Mouse (Mus musculus) heart, embryonic 16.5 days (tissue): Measurements from ENCODE around the gene Cpn1. TPM values are rescaled to one million over a fixed set of nuclear protein-coding genes. Genes with fewer than 3 reads are reported as not detected.

Experiments
- ATAC-seq: fragments of 200-750 bp; cut with Nextera tagmentation; replicated peaks from 2 replicates; pipeline ENCODE4 v1.8.0; 2017; ENCODE audit warnings: moderate number of reproducible peaks; ENCODE audit not compliant: insufficient read depth, low FRiP score; ENCODE audit errors: extremely low read depth
- H3K27ac ChIP-seq: fragments of 300-500 bp; sonication (generic); 2 replicates; pipeline ENCODE4 v1.5.1; 2014; ENCODE audit warnings: mild to moderate bottlenecking, low read length, control low read depth, moderate library complexity
- H3K27me3 ChIP-seq: fragments of 300-500 bp; sonication (generic); 2 replicates; pipeline ENCODE4 v1.6.1; 2014; ENCODE audit warnings: low read length, mixed read lengths; ENCODE audit not compliant: control insufficient read depth, insufficient read depth
- H3K36me3 ChIP-seq: fragments of 300-500 bp; sonication (generic); 2 replicates; pipeline ENCODE4 v1.6.1; 2014; ENCODE audit not compliant: control insufficient read depth, insufficient read depth
- H3K4me1 ChIP-seq: fragments of 300-500 bp; sonication (generic); 2 replicates; pipeline ENCODE4 v1.6.1; 2014; ENCODE audit warnings: low read length, mixed read lengths; ENCODE audit not compliant: control insufficient read depth, insufficient read depth
- H3K4me2 ChIP-seq: fragments of 300-500 bp; sonication (generic); 2 replicates; pipeline ENCODE4 v1.6.1; 2014; ENCODE audit warnings: low read depth, mild to moderate bottlenecking, control low read depth, low read length
- H3K4me3 ChIP-seq: fragments of 300-500 bp; sonication (generic); 2 replicates; pipeline ENCODE4 v1.5.1; 2014; ENCODE audit warnings: mild to moderate bottlenecking, control low read depth, low read length
- H3K9ac ChIP-seq: fragments of 300-500 bp; sonication (generic); 2 replicates; pipeline ENCODE4 v1.6.1; 2014; ENCODE audit warnings: low read length, control low read depth
- H3K9me3 ChIP-seq: fragments of 300-500 bp; sonication (generic); replicated peaks from 2 replicates; pipeline ENCODE4 v1.6.1; 2016; ENCODE audit warnings: low read length; ENCODE audit not compliant: control insufficient read depth
- WGBS: fragments of 180-500 bp; shearing (Covaris S2); extraction: QIAGEN DNeasy Blood & Tissue Kit; methylation state at CpG from one replicate; pipeline ENCODE4 v1.1.7; 2014; 5-methylcytosine and 5-hydroxymethylcytosine counted together
- polyA plus RNA-seq: library from polyadenylated mRNA; unstranded; fragments of >200 nt; fragmentation: Nextera tagmentation; extraction: Ambion mirVana; gene quantifications from 2 replicates; pipeline ENCODE4 v1.2.1, GENCODE M21; 2015

Cpn1 gene
- polyA plus RNA-seq, 1 experiment from 2014 or later, result 0.45 TPM

- Histone ChIP-seq H3K36me3 (no peaks in the 10 kb centered on the region), H3K4me1 (no peaks in the 10 kb centered on the region), H3K27me3 (no peaks in the 10 kb centered on the region), H3K9me3 (no peaks in the 10 kb centered on the region), H3K9ac (no peak overlapping the region), H3K27ac (no peak overlapping the region), H3K4me3 (no peak overlapping the region), H3K4me2 (no peak overlapping the region)
- WGBS, result 71% methylated on average over 4 of the region's 4 CpGs
- no peak for ATAC-seq
These were observed 35.1 kb upstream of the Cpn1 start for GRCm38 (mm10) chr19:44021502-44021901.

- Histone ChIP-seq H3K4me1 (no peaks in the 10 kb centered on the region), H3K4me2 (no peak overlapping the region), H3K36me3 (no peaks in the 10 kb centered on the region), H3K27me3 (no peaks in the 10 kb centered on the region), H3K4me3 (no peak overlapping the region), H3K27ac (no peak overlapping the region), H3K9ac (no peak overlapping the region), H3K9me3 (no peaks in the 10 kb centered on the region)
- 66% methylated on average over 7 of the region's 7 CpGs for WGBS
- no peak for ATAC-seq
These were observed 33.4 kb upstream of the Cpn1 start for GRCm38 (mm10) chr19:44019739-44020138.

GRCm38 (mm10) chr19:44013862-44014261 lies 27.5 kb upstream of the Cpn1 start:
- Histone ChIP-seq H3K27me3 (no peaks in the 10 kb centered on the region), H3K36me3 (no peaks in the 10 kb centered on the region), H3K9me3 (no peaks in the 10 kb centered on the region), H3K27ac (no peak overlapping the region), H3K4me3 (no peak overlapping the region), H3K4me2 (no peak overlapping the region), H3K9ac (no peak overlapping the region), H3K4me1 (no peaks in the 10 kb centered on the region)
- no peak for ATAC-seq
- WGBS, result 42% methylated on average over 6 of the region's 6 CpGs

- Histone ChIP-seq H3K4me1 (no peaks in the 10 kb centered on the region), H3K9ac (no peak overlapping the region), H3K27me3 (no peaks in the 10 kb centered on the region), H3K36me3 (no peaks in the 10 kb centered on the region), H3K27ac (no peak overlapping the region), H3K4me3 (no peak overlapping the region), H3K9me3 (no peaks in the 10 kb centered on the region), H3K4me2 (no peak overlapping the region)
- 68% methylated on average over 15 of the region's 15 CpGs for WGBS
- ATAC-seq, result no peak
These were observed 22.4 kb upstream of the Cpn1 start for GRCm38 (mm10) chr19:44008784-44009183.

- H3K4me2 ChIP-seq, result no peak overlapping the region
- no peaks in the 10 kb centered on the region for H3K27me3 ChIP-seq
- no peak for ATAC-seq
- H3K4me3 ChIP-seq, result no peak overlapping the region
- no peaks in the 10 kb centered on the region for H3K36me3 ChIP-seq
- H3K4me1 ChIP-seq, result no peaks in the 10 kb centered on the region
- no peak overlapping the region for H3K9ac ChIP-seq
- 55% methylated on average over 12 of the region's 12 CpGs for WGBS
- no peaks in the 10 kb centered on the region for H3K9me3 ChIP-seq
- H3K27ac ChIP-seq, result no peak overlapping the region
These were observed 20.8 kb upstream of the Cpn1 start for GRCm38 (mm10) chr19:44007186-44007585.

- Histone ChIP-seq H3K27me3 (no peaks in the 10 kb centered on the region), H3K9ac (no peak overlapping the region), H3K4me2 (no peak overlapping the region), H3K4me1 (no peaks in the 10 kb centered on the region), H3K4me3 (no peak overlapping the region), H3K36me3 (no peaks in the 10 kb centered on the region), H3K9me3 (no peaks in the 10 kb centered on the region), H3K27ac (no peak overlapping the region)
- WGBS, result 66% methylated on average over 4 of the region's 4 CpGs
- no peak for ATAC-seq
These were observed 18.7 kb upstream of the Cpn1 start for GRCm38 (mm10) chr19:44005025-44005424.

- no peaks in the 10 kb centered on the region for H3K9me3 ChIP-seq
- no peaks in the 10 kb centered on the region for H3K27me3 ChIP-seq
- no peaks in the 10 kb centered on the region for H3K36me3 ChIP-seq
- ATAC-seq, result no peak
- H3K27ac ChIP-seq, result no peak overlapping the region
- 91% methylated on average over 2 of the region's 2 CpGs for WGBS
- H3K4me1 ChIP-seq, result no peaks in the 10 kb centered on the region
- H3K4me3 ChIP-seq, result no peak overlapping the region
- no peak overlapping the region for H3K4me2 ChIP-seq
- no peak overlapping the region for H3K9ac ChIP-seq
These were observed 17.9 kb upstream of the Cpn1 start for GRCm38 (mm10) chr19:44004261-44004660.

- H3K36me3 ChIP-seq, result no peaks in the 10 kb centered on the region
- no peaks in the 10 kb centered on the region for H3K4me1 ChIP-seq
- no peaks in the 10 kb centered on the region for H3K27me3 ChIP-seq
- no peak overlapping the region for H3K9ac ChIP-seq
- no peak overlapping the region for H3K27ac ChIP-seq
- H3K4me3 ChIP-seq, result no peak overlapping the region
- H3K9me3 ChIP-seq, result no peaks in the 10 kb centered on the region
- ATAC-seq, result no peak
- no peak overlapping the region for H3K4me2 ChIP-seq
- WGBS, result 66% methylated on average over 5 of the region's 5 CpGs
These were observed 14.4 kb upstream of the Cpn1 start for GRCm38 (mm10) chr19:44000720-44001119.

- Histone ChIP-seq H3K27me3 (no peaks in the 10 kb centered on the region), H3K4me3 (no peak overlapping the region), H3K27ac (no peak overlapping the region), H3K9me3 (no peaks in the 10 kb centered on the region), H3K4me2 (no peak overlapping the region), H3K9ac (no peak overlapping the region), H3K4me1 (0 out of 2 replicates have a peak, but pooled peaks cover 2% of the 10 kb centered on the region), H3K36me3 (no peaks in the 10 kb centered on the region)
- ATAC-seq, result no peak
- 69% methylated on average over 1 of the region's 1 CpGs for WGBS
These were observed 13.7 kb upstream of the Cpn1 start for GRCm38 (mm10) chr19:44000061-44000460.
